Mouse (Mus musculus): Measurements from ENCODE around the gene Gm49369. TPM values are rescaled to one million over a fixed set of nuclear protein-coding genes. Genes with fewer than 3 reads are reported as not detected.

Gene Gm49369
- 3.2 TPM for polyA plus RNA-seq (2014; fragmentation: Illumina TruSeq; extraction: RNeasy Lipid Tissue Mini Kit (QIAGEN cat#74804); ENCODE audit: low replicate concordance)

DNA sequence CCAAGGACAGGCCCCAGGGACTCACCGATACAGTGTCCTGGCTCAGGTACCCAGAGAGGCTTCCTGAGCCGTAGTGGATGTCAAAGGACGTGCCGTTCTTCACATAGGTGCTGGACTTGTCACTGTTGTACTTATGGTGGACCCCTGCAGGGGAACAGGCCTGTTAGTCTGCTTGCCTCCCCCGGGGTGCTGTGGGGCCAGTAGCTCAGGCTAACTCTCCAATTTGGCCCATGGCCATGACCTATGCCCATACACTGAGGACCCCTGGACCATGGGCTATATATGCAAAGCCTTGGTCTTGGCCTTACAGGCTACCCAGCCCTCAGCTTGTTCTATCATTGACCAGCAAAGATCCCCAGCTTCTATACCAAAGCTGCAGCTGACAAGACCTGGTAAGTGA lies at the start of gene Gm49369:
Gene Gm49369, minus strand, starts transcription at position 101 of the 400 bp plus-strand sequence.

DNA sequence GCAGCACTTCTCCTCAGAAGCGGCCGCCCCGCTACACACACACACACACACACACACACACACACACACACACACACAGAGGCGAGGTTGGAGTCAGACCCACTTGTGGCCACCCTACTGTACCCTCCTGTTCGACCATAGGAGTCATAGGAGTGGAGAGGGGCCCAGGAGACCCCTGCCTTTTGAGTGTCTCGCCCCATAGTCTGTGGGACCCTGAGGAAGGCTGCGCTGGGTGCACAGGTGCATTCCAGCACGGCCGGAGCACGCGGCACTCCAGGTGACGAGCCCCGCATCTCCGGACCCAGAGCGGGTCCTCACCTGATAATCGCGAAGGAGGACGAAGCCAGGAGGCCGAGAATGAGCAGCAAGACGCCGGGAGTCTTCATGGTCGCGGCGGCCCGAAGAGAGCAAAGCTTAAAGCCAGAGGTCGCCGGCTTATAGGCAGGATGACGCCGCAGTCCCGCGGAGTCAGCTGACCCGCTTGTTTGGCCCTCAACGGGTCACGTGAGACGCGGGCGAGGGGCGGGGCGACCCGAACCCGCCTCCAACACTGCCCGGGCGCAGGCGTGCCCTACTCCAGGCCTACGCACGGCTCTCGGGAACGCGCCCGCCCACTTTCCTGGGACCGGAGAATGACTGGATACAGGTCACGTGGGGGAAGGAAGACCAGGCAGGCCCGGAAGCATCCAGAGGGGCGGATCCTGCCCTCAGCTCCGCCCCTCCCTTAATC lies 5.1 kb upstream of the Gm49369 start, which contains the start of gene Ctsd:
Gene Ctsd, minus strand, starts transcription at position 620 of the 730 bp plus-strand sequence.

DNA sequence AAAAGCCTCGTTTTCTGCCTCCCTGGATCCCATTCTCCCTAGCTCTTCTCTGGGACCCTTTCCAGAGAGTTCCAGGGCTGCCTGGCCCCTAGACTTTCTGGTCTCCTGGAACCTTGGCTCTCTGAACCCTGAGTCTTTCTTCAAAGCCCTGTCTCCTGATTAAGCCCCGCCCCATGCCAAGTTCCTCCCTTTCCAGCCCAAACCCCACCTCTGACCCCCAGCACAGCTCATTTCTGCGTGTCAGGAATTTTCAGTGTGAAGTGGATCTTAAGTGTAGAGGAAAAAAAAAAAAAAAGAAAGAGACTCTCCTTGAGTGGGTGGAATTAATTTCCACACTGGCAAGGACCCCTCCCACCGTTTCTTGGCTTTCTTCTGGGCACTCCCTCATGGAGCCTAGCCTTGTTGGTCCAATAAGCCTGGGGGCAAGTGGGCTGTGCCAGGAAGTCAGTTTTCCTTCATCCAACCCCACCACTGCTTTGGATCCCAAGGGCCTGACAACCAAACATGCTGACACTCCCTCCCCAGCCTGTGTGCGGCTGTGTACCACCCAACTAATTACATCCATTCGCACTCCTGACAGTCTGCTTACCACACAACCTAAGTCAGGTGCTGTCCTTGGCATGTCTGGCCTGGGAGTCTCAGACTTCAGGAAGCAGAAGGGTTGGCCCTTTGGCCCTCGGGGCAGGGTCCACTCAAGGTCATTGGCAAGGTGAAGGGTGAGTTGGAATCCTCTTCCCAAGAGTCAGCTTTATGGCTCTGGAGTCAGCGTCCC lies 8.6 kb downstream of the Gm49369 start, which contains the start of gene Ifitm10:
Gene Ifitm10, minus strand, starts transcription at position 113 of the 772 bp plus-strand sequence.

Other genes starting within 250 kb of the Gm49369 start
- gene Gm39115, start 246.6 kb downstream of the Gm49369 start, polyA plus RNA-seq (2014; fragmentation: Illumina TruSeq; extraction: RNeasy Lipid Tissue Mini Kit (QIAGEN cat#74804); ENCODE audit: low replicate concordance): not detected
- gene Gm45337, start 238.1 kb downstream of the Gm49369 start, polyA plus RNA-seq (2014; fragmentation: Illumina TruSeq; extraction: RNeasy Lipid Tissue Mini Kit (QIAGEN cat#74804); ENCODE audit: low replicate concordance): not detected
- gene Gm29735, start 225.6 kb downstream of the Gm49369 start, polyA plus RNA-seq (2014; fragmentation: Illumina TruSeq; extraction: RNeasy Lipid Tissue Mini Kit (QIAGEN cat#74804); ENCODE audit: low replicate concordance): not detected
- gene Gm4553, start 216.9 kb downstream of the Gm49369 start, polyA plus RNA-seq (2014; fragmentation: Illumina TruSeq; extraction: RNeasy Lipid Tissue Mini Kit (QIAGEN cat#74804); ENCODE audit: low replicate concordance): not detected
- gene Krtap5-2, start 206.7 kb downstream of the Gm49369 start, polyA plus RNA-seq (2014; fragmentation: Illumina TruSeq; extraction: RNeasy Lipid Tissue Mini Kit (QIAGEN cat#74804); ENCODE audit: low replicate concordance): not detected
- not detected for gene Gm10153, start 192.3 kb downstream of the Gm49369 start, polyA plus RNA-seq (2014; fragmentation: Illumina TruSeq; extraction: RNeasy Lipid Tissue Mini Kit (QIAGEN cat#74804); ENCODE audit: low replicate concordance)
- not detected for gene Krtap5-3, start 181.3 kb downstream of the Gm49369 start, polyA plus RNA-seq (2014; fragmentation: Illumina TruSeq; extraction: RNeasy Lipid Tissue Mini Kit (QIAGEN cat#74804); ENCODE audit: low replicate concordance)
- gene Gm7579, start 170.8 kb downstream of the Gm49369 start, polyA plus RNA-seq (2014; fragmentation: Illumina TruSeq; extraction: RNeasy Lipid Tissue Mini Kit (QIAGEN cat#74804); ENCODE audit: low replicate concordance): not detected
- gene Krtap5-5, start 152.7 kb downstream of the Gm49369 start, polyA plus RNA-seq (2014; fragmentation: Illumina TruSeq; extraction: RNeasy Lipid Tissue Mini Kit (QIAGEN cat#74804); ENCODE audit: low replicate concordance): not detected
- not detected for gene Gm40460, start 141.6 kb downstream of the Gm49369 start, polyA plus RNA-seq (2014; fragmentation: Illumina TruSeq; extraction: RNeasy Lipid Tissue Mini Kit (QIAGEN cat#74804); ENCODE audit: low replicate concordance)
- gene Gm2431, start 124.3 kb downstream of the Gm49369 start, polyA plus RNA-seq (2014; fragmentation: Illumina TruSeq; extraction: RNeasy Lipid Tissue Mini Kit (QIAGEN cat#74804); ENCODE audit: low replicate concordance): not detected
- gene Gm4559, start 108.3 kb downstream of the Gm49369 start, polyA plus RNA-seq (2014; fragmentation: Illumina TruSeq; extraction: RNeasy Lipid Tissue Mini Kit (QIAGEN cat#74804); ENCODE audit: low replicate concordance): not detected
- gene Krtap5-1, start 85.5 kb downstream of the Gm49369 start, polyA plus RNA-seq (2014; fragmentation: Illumina TruSeq; extraction: RNeasy Lipid Tissue Mini Kit (QIAGEN cat#74804); ENCODE audit: low replicate concordance): not detected
- not detected for gene Krtap5-4, start 79.1 kb downstream of the Gm49369 start, polyA plus RNA-seq (2014; fragmentation: Illumina TruSeq; extraction: RNeasy Lipid Tissue Mini Kit (QIAGEN cat#74804); ENCODE audit: low replicate concordance)
- gene Ifitm10, start 8.9 kb downstream of the Gm49369 start, polyA plus RNA-seq (2014; fragmentation: Illumina TruSeq; extraction: RNeasy Lipid Tissue Mini Kit (QIAGEN cat#74804); ENCODE audit: low replicate concordance): not detected
- gene Ctsd, start 5.4 kb upstream of the Gm49369 start, polyA plus RNA-seq (2014; fragmentation: Illumina TruSeq; extraction: RNeasy Lipid Tissue Mini Kit (QIAGEN cat#74804); ENCODE audit: low replicate concordance): 5.2 TPM
- gene Syt8, start 52.2 kb upstream of the Gm49369 start, polyA plus RNA-seq (2014; fragmentation: Illumina TruSeq; extraction: RNeasy Lipid Tissue Mini Kit (QIAGEN cat#74804); ENCODE audit: low replicate concordance): not detected
- not detected for gene Tnni2, start 59.1 kb upstream of the Gm49369 start, polyA plus RNA-seq (2014; fragmentation: Illumina TruSeq; extraction: RNeasy Lipid Tissue Mini Kit (QIAGEN cat#74804); ENCODE audit: low replicate concordance)
- 5.2 TPM for gene Lsp1, start 78.1 kb upstream of the Gm49369 start, polyA plus RNA-seq (2014; fragmentation: Illumina TruSeq; extraction: RNeasy Lipid Tissue Mini Kit (QIAGEN cat#74804); ENCODE audit: low replicate concordance)
- not detected for gene Tnnt3, start 116.2 kb upstream of the Gm49369 start, polyA plus RNA-seq (2014; fragmentation: Illumina TruSeq; extraction: RNeasy Lipid Tissue Mini Kit (QIAGEN cat#74804); ENCODE audit: low replicate concordance)
- gene Mrpl23, start 150.0 kb upstream of the Gm49369 start, polyA plus RNA-seq (2014; fragmentation: Illumina TruSeq; extraction: RNeasy Lipid Tissue Mini Kit (QIAGEN cat#74804); ENCODE audit: low replicate concordance): 0.71 TPM